In the genomic region with DNA sequence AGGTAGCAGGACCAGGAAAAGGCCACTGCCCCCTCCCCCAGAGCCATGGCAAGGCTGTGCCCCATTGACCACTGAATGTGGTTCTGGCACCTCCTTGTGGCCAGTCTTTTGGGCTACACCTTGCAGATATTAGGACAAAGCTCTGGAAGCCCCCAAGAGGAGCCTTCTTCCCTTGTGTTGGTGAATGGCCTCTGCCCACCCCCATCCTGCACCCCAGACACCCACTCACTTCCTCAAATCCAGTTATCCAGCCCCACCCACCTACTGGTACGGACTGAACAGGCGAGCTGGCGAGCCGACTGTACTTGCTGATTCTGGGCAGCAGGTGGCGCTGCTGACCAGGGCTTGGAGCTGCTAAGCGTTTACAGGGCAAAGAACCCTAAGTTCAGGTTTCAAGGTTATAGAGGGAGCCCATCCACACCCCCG, we compare ENCODE assay signal across 8 mouse cellular contexts. TPM values are rescaled to one million over a fixed set of nuclear protein-coding genes. Genes with fewer than 3 reads are reported as not detected.
A peak's percentile ranks its signal among the peaks of the same experiment; 100 is the strongest.
DNase-seq lines count a peak whose midpoint lies in the region; ATAC-seq and TF ChIP-seq lines count a peak whose summit lies in the region.

No protein-coding gene starts in this region.

- no peak overlapping the region for H3K9ac ChIP-seq in forebrain, embryonic 12.5 days
- H3K9ac ChIP-seq in heart, postnatal 0 days (replicated peaks; ENCODE audit: low read depth, low read length) = no peak overlapping the region
- no peak overlapping the region for H3K9ac ChIP-seq in liver, embryonic 15.5 days
- no peak overlapping the region for H3K9ac ChIP-seq in neural tube, embryonic 11.5 days (ENCODE audit: low read length)
- H3K9ac ChIP-seq in stomach, embryonic 16.5 days (ENCODE audit: low read length) = no peak overlapping the region

- TF ChIP-seq EP300 in heart, postnatal 0 days (IDR thresholded peaks at IDR 0.05; ENCODE audit: low read depth) = no peak

- no peaks in the 10 kb centered on the region for H3K9me3 ChIP-seq in forebrain, embryonic 12.5 days
- no peaks in the 10 kb centered on the region for H3K9me3 ChIP-seq in heart, postnatal 0 days (replicated peaks; ENCODE audit: control insufficient read depth, low read length)
- no peaks in the 10 kb centered on the region for H3K9me3 ChIP-seq in liver, embryonic 15.5 days (replicated peaks)
- no peaks in the 10 kb centered on the region for H3K9me3 ChIP-seq in neural tube, embryonic 11.5 days (ENCODE audit: control insufficient read depth, low read length)
- no peaks in the 10 kb centered on the region for H3K9me3 ChIP-seq in stomach, embryonic 16.5 days (replicated peaks; ENCODE audit: control insufficient read depth, low read length)

- H3K4me2 ChIP-seq in forebrain, embryonic 12.5 days = peak overlapping the region; percentile 35
- H3K4me2 ChIP-seq in heart, postnatal 0 days (ENCODE audit: low read depth, low read length) = peak overlapping the region; percentile 42
- peak overlapping the region; percentile 50 for H3K4me2 ChIP-seq in liver, embryonic 15.5 days
- H3K4me2 ChIP-seq in neural tube, embryonic 11.5 days (ENCODE audit: low read depth) = peak overlapping the region; percentile 32; the same call in 1 of the 2 replicates
- peak overlapping the region; percentile 44; the same call in 1 of the 2 replicates for H3K4me2 ChIP-seq in stomach, embryonic 16.5 days (ENCODE audit: low read depth, low read length)

- peaks cover 16% of the 10 kb centered on the region; the same call in 1 of the 2 replicates for H3K27me3 ChIP-seq in forebrain, embryonic 12.5 days
- H3K27me3 ChIP-seq in heart, postnatal 0 days (ENCODE audit: control insufficient read depth, insufficient read depth, low read length) = no peaks in the 10 kb centered on the region
- H3K27me3 ChIP-seq in liver, embryonic 15.5 days = peaks cover 8% of the 10 kb centered on the region
- H3K27me3 ChIP-seq in neural tube, embryonic 11.5 days (ENCODE audit: control insufficient read depth, insufficient read depth, low read length) = no peaks in the 10 kb centered on the region
- H3K27me3 ChIP-seq in stomach, embryonic 16.5 days (ENCODE audit: control insufficient read depth, insufficient read depth, low read length) = no peaks in the 10 kb centered on the region

- peak; percentile 80 for ATAC-seq in forebrain, embryonic 12.5 days (ENCODE audit: low FRiP score)
- peak; percentile 31 for ATAC-seq in heart, postnatal 0 days (ENCODE audit: insufficient read depth, low read depth)
- ATAC-seq in liver, embryonic 15.5 days (ENCODE audit: insufficient read depth) = peak; percentile 60
- ATAC-seq in neural tube, embryonic 11.5 days (ENCODE audit: insufficient read depth, low FRiP score, low TSS enrichment) = peak; percentile 73
- 0 out of 2 replicates have a peak, but pooled peaks have one; percentile 22 for ATAC-seq in stomach, embryonic 16.5 days (ENCODE audit: insufficient read depth, low FRiP score)

- TF ChIP-seq CTCF in heart, postnatal 0 days (IDR thresholded peaks at IDR 0.05; ENCODE audit: low read depth) = peak; percentile 91

- H3K4me3 ChIP-seq in forebrain, embryonic 12.5 days (replicated peaks) = 0 out of 2 replicates have a peak overlapping the region, but pooled peaks have one; percentile 4
- H3K4me3 ChIP-seq in heart, postnatal 0 days (ENCODE audit: low read depth, low read length) = no peak overlapping the region
- no peak overlapping the region for H3K4me3 ChIP-seq in liver, embryonic 15.5 days (replicated peaks)
- no peak overlapping the region for H3K4me3 ChIP-seq in neural tube, embryonic 11.5 days (ENCODE audit: low read depth, low read length)
- H3K4me3 ChIP-seq in stomach, embryonic 16.5 days (replicated peaks; ENCODE audit: low read length) = peak overlapping the region; percentile 27; the same call in 1 of the 2 replicates

- no peak overlapping the region for H3K27ac ChIP-seq in forebrain, embryonic 12.5 days
- H3K27ac ChIP-seq in heart, postnatal 0 days (ENCODE audit: low read depth) = no peak overlapping the region
- no peak overlapping the region for H3K27ac ChIP-seq in liver, embryonic 15.5 days (replicated peaks)
- no peak overlapping the region for H3K27ac ChIP-seq in neural tube, embryonic 11.5 days (ENCODE audit: low read depth, low read length)
- H3K27ac ChIP-seq in stomach, embryonic 16.5 days (ENCODE audit: low read length) = no peak overlapping the region

- peaks cover 22% of the 10 kb centered on the region for H3K4me1 ChIP-seq in forebrain, embryonic 12.5 days
- peaks cover 26% of the 10 kb centered on the region for H3K4me1 ChIP-seq in heart, postnatal 0 days (ENCODE audit: control insufficient read depth, insufficient read depth)
- H3K4me1 ChIP-seq in liver, embryonic 15.5 days (replicated peaks) = peaks cover 37% of the 10 kb centered on the region
- H3K4me1 ChIP-seq in neural tube, embryonic 11.5 days (ENCODE audit: control insufficient read depth, insufficient read depth, low read length) = no peaks in the 10 kb centered on the region
- H3K4me1 ChIP-seq in stomach, embryonic 16.5 days (ENCODE audit: control insufficient read depth, insufficient read depth, low read length) = peaks cover 36% of the 10 kb centered on the region

- WGBS in forebrain, embryonic 12.5 days = 1% methylated on average over 7 of the region's 7 CpGs
- under 1% methylated on average over 7 of the region's 7 CpGs for WGBS in heart, postnatal 0 days
- WGBS in liver, embryonic 15.5 days (ENCODE audit: insufficient replicate concordance) = under 1% methylated on average over 7 of the region's 7 CpGs
- WGBS in neural tube, embryonic 11.5 days = under 1% methylated on average over 7 of the region's 7 CpGs
- under 1% methylated on average over 7 of the region's 7 CpGs for WGBS in stomach, embryonic 16.5 days

- no peaks in the 10 kb centered on the region for H3K36me3 ChIP-seq in forebrain, embryonic 12.5 days (replicated peaks)
- H3K36me3 ChIP-seq in heart, postnatal 0 days (replicated peaks; ENCODE audit: control insufficient read depth, insufficient read depth, low read length) = no peaks in the 10 kb centered on the region
- H3K36me3 ChIP-seq in liver, embryonic 15.5 days (replicated peaks) = no peaks in the 10 kb centered on the region
- H3K36me3 ChIP-seq in neural tube, embryonic 11.5 days (ENCODE audit: control insufficient read depth, insufficient read depth, low read length) = no peaks in the 10 kb centered on the region
- no peaks in the 10 kb centered on the region for H3K36me3 ChIP-seq in stomach, embryonic 16.5 days (ENCODE audit: control insufficient read depth, insufficient read depth, low read length)

- DNase-seq in CD8-positive naive resting alpha-beta T cell, adult 2 months (ENCODE audit: low read depth in 2 of 2, low spot score in 2 of 2) = peak; percentile 82 to 88
- peak; percentile 67 for DNase-seq in c-Kit-positive CD71-positive TER-119-negative erythroid progenitor cells, embryonic 14.5 days (ENCODE audit: low read depth)
- DNase-seq in heart, postnatal 0 days (ENCODE audit: low spot score) = peak; percentile 63
- peak; percentile 75 to 90 for DNase-seq in kidney, postnatal 36 days
- peak; percentile 90 for DNase-seq in neural tube, embryonic 11.5 days (ENCODE audit: low spot score)

RNA-seq across cellular contexts. Expression of a gene that starts 1.3 kb away (rescaled TPM):
- 0.06 TPM in 1 of 2 replicates, not detected in the other for polyA plus RNA-seq in forebrain, embryonic 12.5 days (2016; fragmentation: Nextera tagmentation; extraction: Ambion mirVana)
- total RNA-seq in heart, postnatal 0 days (2014; rRNA removed; ENCODE audit: low replicate concordance) = 0.54 and 0.73 TPM in 2 replicates
- polyA plus RNA-seq in heart, postnatal 0 days (2015; fragmentation: Nextera tagmentation; extraction: Ambion mirVana) = 0.32 and 0.71 TPM in 2 replicates
- not detected in 2 replicates for polyA plus RNA-seq in liver, embryonic 15.5 days (2015; fragmentation: Nextera tagmentation; extraction: Ambion mirVana)
- polyA plus RNA-seq in neural tube, embryonic 11.5 days (2014; fragmentation: Nextera tagmentation; extraction: Ambion mirVana) = not detected in 2 replicates
- polyA plus RNA-seq in stomach, embryonic 16.5 days (2015; fragmentation: Nextera tagmentation; extraction: Ambion mirVana) = 1.0 and 1.1 TPM in 2 replicates

RNA-seq across cellular contexts. Expression of a gene that starts 22.4 kb away (rescaled TPM):
- polyA plus RNA-seq in forebrain, embryonic 12.5 days (2016; fragmentation: Nextera tagmentation; extraction: Ambion mirVana) = not detected in 2 replicates
- total RNA-seq in heart, postnatal 0 days (2014; rRNA removed; ENCODE audit: low replicate concordance) = 0.84 TPM in 1 of 2 replicates, not detected in the other
- polyA plus RNA-seq in heart, postnatal 0 days (2015; fragmentation: Nextera tagmentation; extraction: Ambion mirVana) = 0.10 TPM in 1 of 2 replicates, not detected in the other
- polyA plus RNA-seq in liver, embryonic 15.5 days (2015; fragmentation: Nextera tagmentation; extraction: Ambion mirVana) = 0.50 TPM in 2 replicates
- polyA plus RNA-seq in neural tube, embryonic 11.5 days (2014; fragmentation: Nextera tagmentation; extraction: Ambion mirVana) = not detected in 2 replicates
- 0.14 and 0.32 TPM in 2 replicates for polyA plus RNA-seq in stomach, embryonic 16.5 days (2015; fragmentation: Nextera tagmentation; extraction: Ambion mirVana)

RNA-seq across cellular contexts. Expression of a gene that starts 40.6 kb away (rescaled TPM):
- polyA plus RNA-seq in forebrain, embryonic 12.5 days (2016; fragmentation: Nextera tagmentation; extraction: Ambion mirVana) = 1.8 and 2.2 TPM in 2 replicates
- total RNA-seq in heart, postnatal 0 days (2014; rRNA removed; ENCODE audit: low replicate concordance) = 25.1 and 32.6 TPM in 2 replicates
- polyA plus RNA-seq in heart, postnatal 0 days (2015; fragmentation: Nextera tagmentation; extraction: Ambion mirVana) = 8.1 and 8.4 TPM in 2 replicates
- polyA plus RNA-seq in liver, embryonic 15.5 days (2015; fragmentation: Nextera tagmentation; extraction: Ambion mirVana) = 1.5 TPM in 2 replicates
- polyA plus RNA-seq in neural tube, embryonic 11.5 days (2014; fragmentation: Nextera tagmentation; extraction: Ambion mirVana) = 1.9 and 2.1 TPM in 2 replicates
- 6.0 and 8.7 TPM in 2 replicates for polyA plus RNA-seq in stomach, embryonic 16.5 days (2015; fragmentation: Nextera tagmentation; extraction: Ambion mirVana)

Comparison
In these comparisons a context has a peak if more than half of its experiments do, and no peak if none do; other contexts are left out.
1. ATAC-seq: peak in every context shown above with its lines; median percentile 80 in forebrain, embryonic 12.5 days; 73 in neural tube, embryonic 11.5 days; 60 in liver, embryonic 15.5 days; 31 in heart, postnatal 0 days; 22 in stomach, embryonic 16.5 days.
2. H3K4me3 ChIP-seq: peak in forebrain, embryonic 12.5 days (single experiment) and stomach, embryonic 16.5 days (single experiment); none in heart, postnatal 0 days (single experiment), liver, embryonic 15.5 days (single experiment) and neural tube, embryonic 11.5 days (single experiment).
3. Peak in every context shown above with its lines, with median percentiles within 50 percentile points of each other: DNase-seq and H3K4me2 ChIP-seq.